Mouse (Mus musculus) megakaryocyte, embryonic 14.5 days (primary cell): ENCODE results near the gene Dagla. TPM values are rescaled to one million over a fixed set of nuclear protein-coding genes. Genes with fewer than 3 reads are reported as not detected.

Source experiments
- H3K27me3 ChIP-seq: replicated peaks from 2 replicates; pipeline ENCODE3; 2012; ENCODE audit warnings: inconsistent platforms
- H3K36me3 ChIP-seq: replicated peaks from 2 replicates; pipeline ENCODE3; 2012; ENCODE audit warnings: low read length, inconsistent platforms, mixed read lengths
- H3K4me1 ChIP-seq: 2 replicates; pipeline ENCODE4 v1.6.1; 2012; ENCODE audit warnings: inconsistent platforms
- H3K4me3 ChIP-seq: replicated peaks from 2 replicates; pipeline ENCODE3; 2012; ENCODE audit warnings: moderate library complexity, mild to moderate bottlenecking, inconsistent platforms
- H3K9me3 ChIP-seq: 2 replicates; pipeline ENCODE4 v1.6.1; 2012; ENCODE audit warnings: inconsistent platforms
- FLI1 ChIP-seq: IDR thresholded peaks from 2 replicates; pipeline ENCODE4 v1.6.1; 2012; ENCODE audit warnings: low read length, inconsistent platforms, mixed read lengths
- GATA1 ChIP-seq: IDR thresholded peaks from 3 replicates; pipeline ENCODE4 v1.6.1; 2012; ENCODE audit warnings: mixed read lengths, low read length, inconsistent platforms, borderline replicate concordance
- polyA plus RNA-seq: library from polyadenylated mRNA; stranded (reverse); fragments of >175 nt; gene quantifications from 2 replicates; pipeline ENCODE4 v1.2.3, GENCODE M21; 2012; ENCODE audit warnings: low replicate concordance; ENCODE audit not compliant: insufficient read depth

Gene Dagla
- polyA plus RNA-seq, 1 experiment, result 1.1 TPM

GRCm38 (mm10) chr19:10338724-10339123 is 34.0 kb upstream of the Dagla start:
- no peak for TF ChIP-seq FLI1
- no peak for TF ChIP-seq GATA1
- Histone ChIP-seq H3K36me3 (no peaks in the 10 kb centered on the region), H3K4me1 (peaks cover 9% of the 10 kb centered on the region; the same call in 1 of the 2 replicates), H3K4me3 (no peak overlapping the region), H3K27me3 (peaks cover 80% of the 10 kb centered on the region), H3K9me3 (no peaks in the 10 kb centered on the region)

GRCm38 (mm10) chr19:10334467-10334866 is 29.8 kb upstream of the Dagla start:
- no peak overlapping the region for H3K4me3 ChIP-seq
- H3K36me3 ChIP-seq, result no peaks in the 10 kb centered on the region
- TF ChIP-seq FLI1, result no peak
- no peak for TF ChIP-seq GATA1
- peaks cover 61% of the 10 kb centered on the region for H3K27me3 ChIP-seq
- no peaks in the 10 kb centered on the region for H3K9me3 ChIP-seq
- H3K4me1 ChIP-seq, result no peaks in the 10 kb centered on the region

- Histone ChIP-seq H3K4me1 (no peaks in the 10 kb centered on the region), H3K4me3 (no peak overlapping the region), H3K27me3 (peaks cover 59% of the 10 kb centered on the region), H3K36me3 (no peaks in the 10 kb centered on the region), H3K9me3 (no peaks in the 10 kb centered on the region)
- TF ChIP-seq GATA1, result no peak
- TF ChIP-seq FLI1, result no peak
These were observed 29.0 kb upstream of the Dagla start for GRCm38 (mm10) chr19:10333545-10334252.

- no peak overlapping the region for H3K4me3 ChIP-seq
- H3K9me3 ChIP-seq, result no peaks in the 10 kb centered on the region
- H3K27me3 ChIP-seq, result peaks cover 50% of the 10 kb centered on the region
- no peaks in the 10 kb centered on the region for H3K4me1 ChIP-seq
- no peaks in the 10 kb centered on the region for H3K36me3 ChIP-seq
- TF ChIP-seq FLI1 (no peak), GATA1 (no peak)
These were observed 27.0 kb upstream of the Dagla start for GRCm38 (mm10) chr19:10331706-10332105.

- no peak overlapping the region for H3K4me3 ChIP-seq
- no peaks in the 10 kb centered on the region for H3K9me3 ChIP-seq
- H3K36me3 ChIP-seq, result no peaks in the 10 kb centered on the region
- TF ChIP-seq GATA1 (no peak), FLI1 (no peak)
- no peaks in the 10 kb centered on the region for H3K4me1 ChIP-seq
- H3K27me3 ChIP-seq, result peaks cover 51% of the 10 kb centered on the region
These were observed 24.4 kb upstream of the Dagla start for GRCm38 (mm10) chr19:10329033-10329432.

- H3K4me1 ChIP-seq, result no peaks in the 10 kb centered on the region
- no peaks in the 10 kb centered on the region for H3K9me3 ChIP-seq
- TF ChIP-seq GATA1, result no peak
- TF ChIP-seq FLI1, result no peak
- H3K4me3 ChIP-seq, result no peak overlapping the region
- H3K27me3 ChIP-seq, result peaks cover 53% of the 10 kb centered on the region
- H3K36me3 ChIP-seq, result no peaks in the 10 kb centered on the region
These were observed 21.9 kb upstream of the Dagla start for GRCm38 (mm10) chr19:10326609-10327008.

GRCm38 (mm10) chr19:10323860-10324259 is 19.2 kb upstream of the Dagla start:
- Histone ChIP-seq H3K27me3 (peaks cover 54% of the 10 kb centered on the region), H3K4me3 (no peak overlapping the region), H3K36me3 (no peaks in the 10 kb centered on the region), H3K9me3 (no peaks in the 10 kb centered on the region), H3K4me1 (no peaks in the 10 kb centered on the region)
- no peak for TF ChIP-seq FLI1
- TF ChIP-seq GATA1, result no peak

GRCm38 (mm10) chr19:10323362-10323837 is 18.7 kb upstream of the Dagla start:
- Histone ChIP-seq H3K27me3 (peaks cover 51% of the 10 kb centered on the region), H3K36me3 (no peaks in the 10 kb centered on the region), H3K9me3 (no peaks in the 10 kb centered on the region), H3K4me3 (no peak overlapping the region), H3K4me1 (no peaks in the 10 kb centered on the region; the same call in 1 of the 2 replicates)
- no peak for TF ChIP-seq GATA1
- TF ChIP-seq FLI1, result no peak

GRCm38 (mm10) chr19:10317795-10318194 is 13.1 kb upstream of the Dagla start:
- Histone ChIP-seq H3K4me1 (peaks cover 10% of the 10 kb centered on the region), H3K36me3 (no peaks in the 10 kb centered on the region), H3K27me3 (peaks cover 41% of the 10 kb centered on the region), H3K9me3 (peaks cover 3% of the 10 kb centered on the region; the same call in 1 of the 2 replicates), H3K4me3 (no peak overlapping the region)
- no peak for TF ChIP-seq FLI1
- TF ChIP-seq GATA1, result no peak

- Histone ChIP-seq H3K27me3 (peaks cover 37% of the 10 kb centered on the region), H3K4me3 (no peak overlapping the region), H3K9me3 (peaks cover 3% of the 10 kb centered on the region; the same call in 1 of the 2 replicates), H3K4me1 (peaks cover 10% of the 10 kb centered on the region), H3K36me3 (no peaks in the 10 kb centered on the region)
- TF ChIP-seq FLI1 (no peak), GATA1 (no peak)
These were observed 12.7 kb upstream of the Dagla start for GRCm38 (mm10) chr19:10317358-10317757.
